Mouse (Mus musculus) CH12.LX (cell line): ENCODE data around the gene Hist1h2bf. TPM values are rescaled to one million over a fixed set of nuclear protein-coding genes. Genes with fewer than 3 reads are reported as not detected.
"Not testable (repeated sequence)": the region's sequence is repeated elsewhere in the genome, so short reads cannot be mapped to it uniquely, and the experiment has no call there.

Experiments used
- DNase-seq: peaks from one replicate; pipeline ENCODE4 v3.0.0-alpha.2; 2013; ENCODE audit errors: extremely low read depth
- H3K27ac ChIP-seq: 2 replicates; pipeline ENCODE4 v1.5.1; 2012; ENCODE audit warnings: low read depth, mild to moderate bottlenecking, control low read depth, moderate library complexity; ENCODE audit not compliant: insufficient read depth
- H3K27me3 ChIP-seq: replicated peaks from 2 replicates; pipeline ENCODE3; 2012; ENCODE audit warnings: inconsistent platforms
- H3K36me3 ChIP-seq, 2 experiments: replicated peaks in 1 of 2; 2 replicates each; pipeline versions ENCODE3 to v1.6.1; 2012; ENCODE audit warnings: inconsistent platforms in 1 of 2, low read length in 1 of 2, mild to moderate bottlenecking in 1 of 2, mixed read lengths in 1 of 2, moderate library complexity in 1 of 2; ENCODE audit not compliant: control insufficient read depth in 1 of 2, insufficient read depth in 1 of 2
- H3K4me1 ChIP-seq, 2 experiments: 2 replicates each; pipeline ENCODE4 v1.6.1; 2012; ENCODE audit warnings: inconsistent platforms in 1 of 2, moderate library complexity in 1 of 2; ENCODE audit not compliant: insufficient read depth in 2 of 2, control insufficient read depth in 1 of 2
- H3K4me2 ChIP-seq: 2 replicates; pipeline ENCODE4 v1.6.1; 2012; ENCODE audit warnings: low read depth, mild to moderate bottlenecking, control low read depth; ENCODE audit not compliant: poor library complexity, insufficient read depth, severe bottlenecking
- H3K4me3 ChIP-seq, 3 experiments: fragments of 150-350 bp in 1 of 3; sonication (generic) in 1 of 3; replicated peaks in 1 of 3; 2 replicates each; pipeline versions ENCODE3 to v1.5.1; 2011 to 2012; ENCODE audit warnings: low read depth in 2 of 3, low read length in 2 of 3, mild to moderate bottlenecking in 2 of 3, moderate library complexity in 2 of 3, control low read depth in 1 of 3, improper control_type of control experiment in 1 of 3, inconsistent platforms in 1 of 3, mixed read lengths in 1 of 3; ENCODE audit not compliant: poor library complexity in 1 of 3
- H3K79me2 ChIP-seq: replicated peaks from 2 replicates; pipeline ENCODE4 v1.6.1; 2012; ENCODE audit warnings: mild to moderate bottlenecking, moderate library complexity; ENCODE audit not compliant: control insufficient read depth, poor library complexity, insufficient read depth, severe bottlenecking; ENCODE audit errors: extremely low read depth
- H3K9ac ChIP-seq: 2 replicates; pipeline ENCODE4 v1.6.1; 2012; ENCODE audit warnings: low read depth, mild to moderate bottlenecking, control low read depth, moderate library complexity; ENCODE audit not compliant: insufficient read depth
- H3K9me3 ChIP-seq: replicated peaks from 2 replicates; pipeline ENCODE3; 2012; ENCODE audit warnings: low read length, inconsistent platforms, mixed read lengths
- BHLHE40 ChIP-seq: IDR thresholded peaks from 2 replicates; pipeline ENCODE4 v1.6.1; 2011; ENCODE audit warnings: mild to moderate bottlenecking, low read depth, low read length, improper control_type of control experiment
- CHD1 ChIP-seq: IDR thresholded peaks from 2 replicates; pipeline ENCODE4 v1.6.1; 2012; ENCODE audit warnings: low read depth, low read length, improper control_type of control experiment, inconsistent platforms
- CHD2 ChIP-seq: IDR thresholded peaks from 2 replicates; pipeline ENCODE4 v1.6.1; 2011; ENCODE audit warnings: low read length, improper control_type of control experiment
- CTCF ChIP-seq, 2 experiments: IDR thresholded peaks in 1 of 2; conservative IDR thresholded peaks in 1 of 2; 2 replicates each; pipeline ENCODE4 v1.5.1; 2011 to 2012; ENCODE audit warnings: low read depth in 2 of 2, low read length in 2 of 2, improper control_type of control experiment in 1 of 2, inconsistent platforms in 1 of 2, mild to moderate bottlenecking in 1 of 2, moderate library complexity in 1 of 2
- E2F4 ChIP-seq: IDR thresholded peaks from 2 replicates; pipeline ENCODE4 v1.6.1; 2011; ENCODE audit warnings: low read depth, low read length, improper control_type of control experiment; ENCODE audit not compliant: insufficient replicate concordance
- ELF1 ChIP-seq: IDR thresholded peaks from 2 replicates; pipeline ENCODE4 v1.6.1; 2014; ENCODE audit warnings: low read depth, mild to moderate bottlenecking, inconsistent platforms, low read length, improper control_type of control experiment
- EP300 ChIP-seq: IDR thresholded peaks from 2 replicates; pipeline ENCODE4 v1.6.1; 2011; ENCODE audit warnings: low read length, improper control_type of control experiment
- HCFC1 ChIP-seq: IDR thresholded peaks from 2 replicates; pipeline ENCODE4 v1.6.1; 2012; ENCODE audit warnings: low read depth, mild to moderate bottlenecking, inconsistent platforms, low read length, improper control_type of control experiment
- IRF4 ChIP-seq: IDR thresholded peaks from 2 replicates; pipeline ENCODE4 v1.6.1; 2014; ENCODE audit warnings: low read depth, mild to moderate bottlenecking, inconsistent platforms, low read length, improper control_type of control experiment
- KAT2A ChIP-seq: IDR thresholded peaks from 2 replicates; pipeline ENCODE4 v1.6.1; 2012; ENCODE audit warnings: low read length, improper control_type of control experiment, inconsistent platforms; ENCODE audit not compliant: insufficient replicate concordance
- MAX ChIP-seq: IDR thresholded peaks from 2 replicates; pipeline ENCODE4 v1.6.1; 2011; ENCODE audit warnings: low read length, improper control_type of control experiment
- NELFE ChIP-seq: IDR thresholded peaks from 2 replicates; pipeline ENCODE4 v1.6.1; 2011; ENCODE audit warnings: low read depth, low read length, improper control_type of control experiment
- NRF1 ChIP-seq: IDR thresholded peaks from 2 replicates; pipeline ENCODE4 v1.6.1; 2014; ENCODE audit warnings: low read depth, mild to moderate bottlenecking, inconsistent platforms, low read length, improper control_type of control experiment, moderate library complexity
- POLR2A ChIP-seq: IDR thresholded peaks from 2 replicates; pipeline ENCODE4 v1.6.1; 2011; ENCODE audit warnings: low read depth, mild to moderate bottlenecking, improper control_type of control experiment, low read length
- POLR2AphosphoS2 ChIP-seq: IDR thresholded peaks from 2 replicates; pipeline ENCODE4 v1.6.1; 2011; ENCODE audit warnings: low read depth, low read length, improper control_type of control experiment
- RCOR1 ChIP-seq: conservative IDR thresholded peaks from 2 replicates; pipeline ENCODE4 v1.6.1; 2012; ENCODE audit warnings: low read depth, mild to moderate bottlenecking, inconsistent platforms, low read length, improper control_type of control experiment
- SIN3A ChIP-seq: IDR thresholded peaks from 2 replicates; pipeline ENCODE4 v1.6.1; 2012; ENCODE audit warnings: low read length, improper control_type of control experiment, inconsistent platforms
- TBP ChIP-seq: conservative IDR thresholded peaks from 2 replicates; pipeline ENCODE4 v1.6.1; 2011; ENCODE audit warnings: low read depth, low read length, improper control_type of control experiment
- TCF12 ChIP-seq: IDR thresholded peaks from 2 replicates; pipeline ENCODE4 v1.6.1; 2014; ENCODE audit warnings: low read depth, mild to moderate bottlenecking, inconsistent platforms, low read length, improper control_type of control experiment
- UBTF ChIP-seq: IDR thresholded peaks from 2 replicates; pipeline ENCODE4 v1.6.1; 2012; ENCODE audit warnings: low read depth, mild to moderate bottlenecking, inconsistent platforms, low read length, improper control_type of control experiment, moderate library complexity
- ZMIZ1 ChIP-seq: IDR thresholded peaks from 2 replicates; pipeline ENCODE4 v1.6.1; 2012; ENCODE audit warnings: low read depth, mild to moderate bottlenecking, inconsistent platforms, low read length, improper control_type of control experiment
- ZNF384 ChIP-seq: IDR thresholded peaks from 2 replicates; pipeline ENCODE4 v1.6.1; 2012; ENCODE audit warnings: low read depth, low read length, improper control_type of control experiment, inconsistent platforms
- dilution Hi-C: fragments of 300-500 bp; cut with MboI; formaldehyde crosslinking; loops from 2 replicates; pipeline ENCODE4 v1.14.3; 2020; ENCODE audit warnings: low sequenced_read_pairs; ENCODE audit not compliant: extremely low pct_unique_long_range_greater_than_20kb, extremely low pct_ligation_motif_present
- in situ Hi-C: fragments of 300-500 bp; cut with MboI; formaldehyde crosslinking; loops from 3 replicates; pipeline ENCODE4 v1.14.3; 2019; ENCODE audit warnings: low sequenced_read_pairs, low pct_ligation_motif_present, low pct_unique_long_range_greater_than_20kb, mixed read lengths
- polyA plus RNA-seq: library from polyadenylated mRNA; unstranded; fragments of >175 nt; gene quantifications from 2 replicates; pipeline ENCODE4 v1.2.1, GENCODE M21; 2012; ENCODE audit warnings: low read depth; ENCODE audit not compliant: insufficient read length
- total RNA-seq, 2 experiments: library from RNA; depleted of rRNA; stranded (reverse); fragments of 300-350 nt in 1 of 2; fragments of >200 nt in 1 of 2; gene quantifications; 2 replicates each; pipeline ENCODE4 v1.2.3; 2012 to 2014

Hist1h2bf gene
- total and polyA plus RNA-seq, 3 experiments: 1.7 to 1,243 (median 50.8) TPM

DNA sequence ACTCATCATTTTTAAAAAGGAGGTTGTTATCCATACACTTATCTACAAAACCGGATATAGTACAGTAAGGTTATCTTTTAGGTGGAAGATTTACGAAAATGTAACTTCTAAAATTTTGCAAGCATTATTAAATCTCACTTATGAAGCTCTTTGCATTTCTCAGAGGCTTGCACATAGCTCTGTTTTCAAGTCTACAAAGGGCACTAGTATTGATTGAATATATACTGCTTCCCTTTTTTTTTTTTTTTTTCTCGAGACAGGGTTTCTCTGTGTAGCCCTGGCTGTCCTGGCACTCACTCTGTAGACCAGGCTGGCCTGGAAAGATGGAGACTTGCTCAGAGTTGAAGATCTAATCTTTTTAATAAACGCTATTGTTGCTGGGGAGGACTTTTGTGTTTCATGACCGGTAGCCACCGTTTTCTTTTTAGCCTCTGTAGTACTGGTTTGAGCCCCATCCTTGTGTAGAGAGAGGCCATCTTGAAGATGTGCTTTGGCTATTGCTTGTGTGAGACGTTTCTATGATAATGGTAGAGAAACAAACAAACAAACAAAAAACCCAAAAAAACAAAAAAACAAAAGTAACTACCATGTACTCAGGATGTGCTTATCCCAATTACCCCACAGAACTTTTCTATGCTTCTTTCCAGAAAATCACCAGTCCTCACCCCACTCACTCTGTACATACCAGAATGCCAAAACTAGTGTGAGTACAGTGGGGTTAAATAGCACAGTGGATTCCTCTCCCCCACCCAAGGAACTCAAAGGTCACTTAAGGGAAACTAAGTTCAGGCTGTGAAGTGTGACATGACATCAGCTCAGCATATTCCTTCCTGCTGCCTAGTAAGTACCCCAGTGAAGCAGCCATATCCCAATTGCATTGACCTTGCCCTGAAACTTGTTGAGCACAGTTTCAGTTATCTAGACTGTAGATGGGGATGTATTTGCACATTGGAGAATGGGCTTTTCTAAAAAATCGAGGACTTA is 21.8 kb downstream of the Hist1h2bf start:
- Histone ChIP-seq H3K27me3 (no peaks in the 10 kb centered on the region), H3K9me3 (no peaks in the 10 kb centered on the region), H3K27ac (peak overlapping the region; percentile 98), H3K4me3 (peak overlapping the region in 1 of 3 experiments; percentile 5), H3K4me1 (peaks cover 4 to 25% of the 10 kb centered on the region in 2 experiments; a peak in 3 of 4 replicates), H3K9ac (peak overlapping the region; percentile 65), H3K36me3 (no peaks in the 10 kb centered on the region), H3K79me2 (no peaks in the 10 kb centered on the region), H3K4me2 (peak overlapping the region; percentile 51)
- dilution Hi-C loops (no loop called here), in situ Hi-C loops (loop anchor here (25.0 kb wide), 1 partner anchor 1815 kb away; the partner anchor contains the start of gene Hist1h4j)
- peak; percentile 91 for TF ChIP-seq ZNF384
- TF ChIP-seq EP300: peak; percentile 36; the same call in 1 of the 2 replicates
- no peak for TF ChIP-seq CHD2
- DNase-seq: no peak

DNA sequence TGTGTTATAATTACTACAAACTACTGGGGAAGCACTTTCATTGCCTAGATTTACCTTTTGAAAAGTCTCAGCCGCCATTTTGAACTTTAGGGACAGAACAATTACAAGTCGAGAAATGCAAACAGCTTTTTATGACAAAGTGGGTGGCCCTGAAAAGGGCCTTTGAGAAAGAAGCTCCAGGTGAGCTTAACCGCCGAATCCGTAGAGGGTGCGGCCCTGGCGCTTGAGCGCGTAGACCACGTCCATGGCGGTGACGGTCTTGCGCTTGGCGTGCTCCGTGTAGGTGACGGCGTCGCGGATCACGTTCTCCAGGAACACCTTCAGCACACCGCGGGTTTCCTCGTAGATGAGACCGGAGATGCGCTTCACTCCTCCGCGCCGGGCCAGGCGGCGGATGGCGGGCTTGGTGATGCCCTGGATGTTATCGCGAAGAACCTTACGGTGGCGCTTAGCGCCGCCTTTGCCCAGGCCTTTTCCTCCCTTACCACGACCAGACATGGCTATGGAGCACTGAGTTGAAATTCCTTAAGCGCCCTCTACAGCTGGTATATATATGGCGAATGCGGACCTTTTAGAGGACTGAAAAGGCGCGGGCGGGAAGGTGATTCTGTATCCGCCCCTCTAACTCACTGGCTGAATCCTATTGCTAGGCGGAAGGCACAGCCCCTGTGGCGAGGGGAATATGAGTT is 22.7 kb downstream of the Hist1h2bf start, which contains the start of gene Hist1h4f:
Gene Hist1h4f (minus strand): TSS at position 503 of the 689 bp plus-strand sequence.
- H3K27me3 ChIP-seq, H3K36me3 ChIP-seq, H3K79me2 ChIP-seq, H3K9me3 ChIP-seq, dilution Hi-C loops: not testable (repeated sequence)
- Histone ChIP-seq H3K4me2 (peak within 1 kb of the TSS; percentile 84), H3K9ac (peak within 1 kb of the TSS; percentile 91), H3K4me3 (peak within 1 kb of the TSS; percentile 29 to 55 (median 30)), H3K4me1 (peaks cover 4 to 21% of the 10 kb centered on the region in 2 experiments; a peak in 3 of 4 replicates), H3K27ac (peak within 1 kb of the TSS; percentile 98)
- TF ChIP-seq RCOR1: peak; percentile 98
- peak; percentile 61 for TF ChIP-seq CHD1
- peak; percentile 99 for TF ChIP-seq POLR2A
- peak; percentile 99 for TF ChIP-seq ZMIZ1
- peak; percentile 100 for TF ChIP-seq NELFE
- TF ChIP-seq KAT2A: peak; percentile 68; the same call in 1 of the 2 replicates
- TF ChIP-seq NRF1: peak; percentile 33; the same call in 1 of the 2 replicates
- peak; percentile 43 for TF ChIP-seq BHLHE40
- peak in 1 of 2 experiments; percentile 42; a peak in 2 of 4 replicates for TF ChIP-seq CTCF (conservative IDR thresholded peaks at IDR 0.05 in 1 of 2, IDR thresholded peaks at IDR 0.05 in 1 of 2; ENCODE audit: low read depth in 2 of 2, low read length in 2 of 2)
- TF ChIP-seq MAX: peak; percentile 56; the same call in 1 of the 2 replicates
- TF ChIP-seq HCFC1: peak; percentile 83
- peak; percentile 99 for TF ChIP-seq POLR2AphosphoS2
- TF ChIP-seq ELF1: peak; percentile 69; the same call in 1 of the 2 replicates
- peak; percentile 100 for TF ChIP-seq E2F4
- TF ChIP-seq SIN3A: peak; percentile 56
- TF ChIP-seq TCF12: peak; percentile 91
- peak; percentile 94 for TF ChIP-seq UBTF
- TF ChIP-seq TBP: peak; percentile 98
- TF ChIP-seq IRF4: 0 out of 2 replicates have a peak, but pooled peaks have one; percentile 39
- in situ Hi-C loops: loop anchor here (25.0 kb wide), 1 partner anchor 1814 kb away; the partner anchor contains the start of gene Hist1h4j
- peak; percentile 95 for DNase-seq
